Mouse (Mus musculus): ENCODE data around the gene Tbc1d4. TPM values are rescaled to one million over a fixed set of nuclear protein-coding genes. Genes with fewer than 3 reads are reported as not detected.

The Tbc1d4 gene
- polyA plus RNA-seq, 1 experiment: not detected

- TF ChIP-seq GATA1 (IDR thresholded peaks at IDR 0.05; ENCODE audit: low read length): no peak
Measured at GRCm38 (mm10) chr14:101445205-101445604, 163.8 kb downstream of the Tbc1d4 start.

- no peak for TF ChIP-seq GATA1 (IDR thresholded peaks at IDR 0.05; ENCODE audit: low read length)
Measured at GRCm38 (mm10) chr14:101437925-101438324, 171.1 kb downstream of the Tbc1d4 start.

- no peak for TF ChIP-seq GATA1 (IDR thresholded peaks at IDR 0.05; ENCODE audit: low read length)
Measured at GRCm38 (mm10) chr14:101430536-101430935, 178.5 kb downstream of the Tbc1d4 start.

- TF ChIP-seq GATA1 (IDR thresholded peaks at IDR 0.05; ENCODE audit: low read length): no peak
Measured at GRCm38 (mm10) chr14:101428805-101429516, 180.0 kb downstream of the Tbc1d4 start.

- TF ChIP-seq GATA1 (IDR thresholded peaks at IDR 0.05; ENCODE audit: low read length): no peak
Measured at GRCm38 (mm10) chr14:101417679-101418078, 191.3 kb downstream of the Tbc1d4 start.

Other genes with a start within 250 kb of the Tbc1d4 start
- 4.4 and 4.9 TPM in 2 replicates for gene Commd6, start 31.5 kb upstream of the Tbc1d4 start, polyA plus RNA-seq (2012)
- 17.4 and 30.7 TPM in 2 replicates for gene Uchl3, start 44.8 kb upstream of the Tbc1d4 start, polyA plus RNA-seq (2012)
- not detected in 2 replicates for gene Gm9922, start 120.6 kb upstream of the Tbc1d4 start, polyA plus RNA-seq (2012)
- 0.11 TPM in 1 of 2 replicates, not detected in the other for gene Lmo7, start 120.8 kb upstream of the Tbc1d4 start, polyA plus RNA-seq (2012)

Data from G1E-ER4 (cell line).